Mouse (Mus musculus): ENCODE measurements around the gene Ptpn21. TPM values are rescaled to one million over a fixed set of nuclear protein-coding genes. Genes with fewer than 3 reads are reported as not detected.

The Ptpn21 gene
- polyA plus RNA-seq, 1 experiment: 30.1 TPM

- Histone ChIP-seq H3K4me3 (peak overlapping the region; percentile 61), H3ac (ENCODE audit: control insufficient read depth, insufficient read length) (peak overlapping the region; percentile 11), H3K27me3 (ENCODE audit: control insufficient read depth, insufficient read depth, insufficient read length) (no peaks in the 10 kb centered on the region), H3K4me2 (ENCODE audit: low read depth) (peak overlapping the region; percentile 86), H3K79me2 (ENCODE audit: control insufficient read depth, insufficient read depth) (peaks cover 70% of the 10 kb centered on the region), H3K36me3 (ENCODE audit: control insufficient read depth, insufficient read depth) (peaks cover 9% of the 10 kb centered on the region)
- TF ChIP-seq POLR2AphosphoS2 (IDR thresholded peaks at IDR 0.05; ENCODE audit: insufficient read length, low read depth) (no peak), POLR2A (IDR thresholded peaks at IDR 0.05; ENCODE audit: insufficient read length, low read depth) (peak; percentile 10)
Observed at GRCm38 (mm10) chr12:98734880-98735801, 2.1 kb downstream of the Ptpn21 start.

GRCm38 (mm10) chr12:98734246-98734879, 2.8 kb downstream of the Ptpn21 start:
- H3K27me3 ChIP-seq (ENCODE audit: control insufficient read depth, insufficient read depth, insufficient read length): no peaks in the 10 kb centered on the region
- no peak for TF ChIP-seq REST (IDR thresholded peaks at IDR 0.05; ENCODE audit: insufficient read depth, insufficient read length)
- TF ChIP-seq TCF3 (IDR thresholded peaks at IDR 0.05; ENCODE audit: insufficient read length, low read depth): no peak
- TF ChIP-seq SRF (IDR thresholded peaks at IDR 0.05; ENCODE audit: control insufficient read depth, insufficient read length, low read depth): no peak
- peak; percentile 27 for TF ChIP-seq USF1 (IDR thresholded peaks at IDR 0.05; ENCODE audit: low read depth)
- TF ChIP-seq POLR2A (IDR thresholded peaks at IDR 0.05; ENCODE audit: insufficient read length, low read depth): no peak
- no peak for TF ChIP-seq TCF12 (IDR thresholded peaks at IDR 0.05; ENCODE audit: insufficient read depth, poor library complexity, severe bottlenecking)
- peak in 1 of 3 experiments; percentile 32 for TF ChIP-seq MYOG (IDR thresholded peaks at IDR 0.05; ENCODE audit: control insufficient read depth in 1 of 3, insufficient read depth in 1 of 3, insufficient read length in 2 of 3, low read depth in 2 of 3)
- TF ChIP-seq E2F4 (IDR thresholded peaks at IDR 0.05; ENCODE audit: insufficient read depth): peak; percentile 62
- TF ChIP-seq POLR2AphosphoS2 (IDR thresholded peaks at IDR 0.05; ENCODE audit: insufficient read length, low read depth): no peak
- TF ChIP-seq MAX (IDR thresholded peaks at IDR 0.05; ENCODE audit: low read depth): no peak
- no peak for TF ChIP-seq CEBPB (IDR thresholded peaks at IDR 0.05; ENCODE audit: insufficient read depth, poor library complexity, severe bottlenecking)
- TF ChIP-seq MYOD1 (IDR thresholded peaks at IDR 0.05; ENCODE audit: control insufficient read depth in 1 of 3, insufficient read length in 2 of 3, low read depth in 2 of 3): no peak
- H3K79me2 ChIP-seq (ENCODE audit: control insufficient read depth, insufficient read depth): peaks cover 78% of the 10 kb centered on the region
- H3K4me3 ChIP-seq: peak overlapping the region; percentile 61
- H3K36me3 ChIP-seq (ENCODE audit: control insufficient read depth, insufficient read depth): peaks cover 9% of the 10 kb centered on the region
- H3ac ChIP-seq (ENCODE audit: control insufficient read depth, insufficient read length): peak overlapping the region; percentile 11
- peak overlapping the region; percentile 86 for H3K4me2 ChIP-seq (ENCODE audit: low read depth)

GRCm38 (mm10) chr12:98733776-98734175, 3.4 kb downstream of the Ptpn21 start:
- no peak for TF ChIP-seq MAX (IDR thresholded peaks at IDR 0.05; ENCODE audit: low read depth)
- TF ChIP-seq MYOG (IDR thresholded peaks at IDR 0.05; ENCODE audit: control insufficient read depth in 1 of 3, insufficient read depth in 1 of 3, insufficient read length in 2 of 3, low read depth in 2 of 3): no peak
- no peak for TF ChIP-seq TCF3 (IDR thresholded peaks at IDR 0.05; ENCODE audit: insufficient read length, low read depth)
- no peak for TF ChIP-seq POLR2A (IDR thresholded peaks at IDR 0.05; ENCODE audit: insufficient read length, low read depth)
- no peak for TF ChIP-seq POLR2AphosphoS2 (IDR thresholded peaks at IDR 0.05; ENCODE audit: insufficient read length, low read depth)
- TF ChIP-seq TCF12 (IDR thresholded peaks at IDR 0.05; ENCODE audit: insufficient read depth, poor library complexity, severe bottlenecking): no peak
- H3K27me3 ChIP-seq (ENCODE audit: control insufficient read depth, insufficient read depth, insufficient read length): no peaks in the 10 kb centered on the region
- H3K36me3 ChIP-seq (ENCODE audit: control insufficient read depth, insufficient read depth): peaks cover 9% of the 10 kb centered on the region
- H3K4me3 ChIP-seq: peak overlapping the region; percentile 61
- peaks cover 83% of the 10 kb centered on the region for H3K79me2 ChIP-seq (ENCODE audit: control insufficient read depth, insufficient read depth)
- peak overlapping the region; percentile 11 for H3ac ChIP-seq (ENCODE audit: control insufficient read depth, insufficient read length)
- H3K4me2 ChIP-seq (ENCODE audit: low read depth): peak overlapping the region; percentile 86

GRCm38 (mm10) chr12:98733165-98733564, 4.0 kb downstream of the Ptpn21 start:
- Histone ChIP-seq H3K79me2 (ENCODE audit: control insufficient read depth, insufficient read depth) (peaks cover 90% of the 10 kb centered on the region), H3K36me3 (ENCODE audit: control insufficient read depth, insufficient read depth) (peaks cover 9% of the 10 kb centered on the region), H3ac (ENCODE audit: control insufficient read depth, insufficient read length) (no peak overlapping the region), H3K27me3 (ENCODE audit: control insufficient read depth, insufficient read depth, insufficient read length) (no peaks in the 10 kb centered on the region), H3K4me3 (no peak overlapping the region), H3K4me2 (ENCODE audit: low read depth) (no peak overlapping the region)
- TF ChIP-seq POLR2AphosphoS2 (IDR thresholded peaks at IDR 0.05; ENCODE audit: insufficient read length, low read depth): no peak
- TF ChIP-seq POLR2A (IDR thresholded peaks at IDR 0.05; ENCODE audit: insufficient read length, low read depth): no peak
- no peak for TF ChIP-seq REST (IDR thresholded peaks at IDR 0.05; ENCODE audit: insufficient read depth, insufficient read length)
- TF ChIP-seq TCF3 (IDR thresholded peaks at IDR 0.05; ENCODE audit: insufficient read length, low read depth): no peak

- Histone ChIP-seq H3K27me3 (ENCODE audit: control insufficient read depth, insufficient read depth, insufficient read length) (no peaks in the 10 kb centered on the region), H3ac (ENCODE audit: control insufficient read depth, insufficient read length) (no peak overlapping the region), H3K36me3 (ENCODE audit: control insufficient read depth, insufficient read depth) (peaks cover 14% of the 10 kb centered on the region), H3K4me2 (ENCODE audit: low read depth) (no peak overlapping the region), H3K79me2 (ENCODE audit: control insufficient read depth, insufficient read depth) (peaks cover 100% of the 10 kb centered on the region), H3K4me3 (no peak overlapping the region)
- no peak for TF ChIP-seq CEBPB (IDR thresholded peaks at IDR 0.05; ENCODE audit: insufficient read depth, poor library complexity, severe bottlenecking)
- no peak for TF ChIP-seq TCF12 (IDR thresholded peaks at IDR 0.05; ENCODE audit: insufficient read depth, poor library complexity, severe bottlenecking)
- no peak for TF ChIP-seq E2F4 (IDR thresholded peaks at IDR 0.05; ENCODE audit: insufficient read depth)
- TF ChIP-seq MAX (IDR thresholded peaks at IDR 0.05; ENCODE audit: low read depth): no peak
- TF ChIP-seq USF1 (IDR thresholded peaks at IDR 0.05; ENCODE audit: low read depth): no peak
- TF ChIP-seq TCF3 (IDR thresholded peaks at IDR 0.05; ENCODE audit: insufficient read length, low read depth): no peak
- TF ChIP-seq SRF (IDR thresholded peaks at IDR 0.05; ENCODE audit: control insufficient read depth, insufficient read length, low read depth): no peak
- TF ChIP-seq REST (IDR thresholded peaks at IDR 0.05; ENCODE audit: insufficient read depth, insufficient read length): no peak
- TF ChIP-seq MYOD1 (IDR thresholded peaks at IDR 0.05; ENCODE audit: control insufficient read depth in 1 of 3, insufficient read length in 2 of 3, low read depth in 2 of 3): no peak
- no peak for TF ChIP-seq POLR2A (IDR thresholded peaks at IDR 0.05; ENCODE audit: insufficient read length, low read depth)
- TF ChIP-seq POLR2AphosphoS2 (IDR thresholded peaks at IDR 0.05; ENCODE audit: insufficient read length, low read depth): no peak
- no peak for TF ChIP-seq MYOG (IDR thresholded peaks at IDR 0.05; ENCODE audit: control insufficient read depth in 1 of 3, insufficient read depth in 1 of 3, insufficient read length in 2 of 3, low read depth in 2 of 3)
Observed at GRCm38 (mm10) chr12:98730682-98731081, 6.5 kb downstream of the Ptpn21 start.

All from myocyte (in vitro differentiated cells).